Mouse (Mus musculus) T-helper 1 cell (primary cell): ENCODE results near the gene Six1.

Experiments
- in situ Hi-C: fragments of 300-600 bp; cut with MboI, MseI; formaldehyde crosslinking; loops from one replicate; pipeline ENCODE4 v1.15.1; 2025; ENCODE audit warnings: high pct_unique_total_duplicates

The Six1 gene

DNA sequence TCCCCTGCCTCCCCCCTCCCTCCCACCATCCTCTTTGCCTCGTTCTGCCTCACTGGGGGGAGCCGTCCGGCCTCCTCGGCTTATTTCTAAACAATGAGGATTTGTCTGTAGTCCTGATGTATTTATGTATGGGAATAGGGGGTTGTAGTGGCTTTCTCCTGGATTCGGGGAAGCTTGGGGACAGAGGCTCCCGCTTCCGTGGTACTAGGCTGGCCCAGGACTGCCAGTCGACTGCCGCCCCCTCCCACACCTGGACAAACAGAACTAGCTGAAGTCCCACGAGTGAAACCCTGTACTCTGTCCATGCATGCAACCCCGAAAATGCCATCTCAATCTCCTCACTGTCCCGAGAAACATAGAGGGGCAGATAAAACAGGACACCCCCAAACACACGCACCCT, 3.4 kb downstream of the Six1 start:
- in situ Hi-C loops, result loop anchor here (5.0 kb wide), 1 partner anchor 62 kb away; the partner anchor contains the start of gene Six4

DNA sequence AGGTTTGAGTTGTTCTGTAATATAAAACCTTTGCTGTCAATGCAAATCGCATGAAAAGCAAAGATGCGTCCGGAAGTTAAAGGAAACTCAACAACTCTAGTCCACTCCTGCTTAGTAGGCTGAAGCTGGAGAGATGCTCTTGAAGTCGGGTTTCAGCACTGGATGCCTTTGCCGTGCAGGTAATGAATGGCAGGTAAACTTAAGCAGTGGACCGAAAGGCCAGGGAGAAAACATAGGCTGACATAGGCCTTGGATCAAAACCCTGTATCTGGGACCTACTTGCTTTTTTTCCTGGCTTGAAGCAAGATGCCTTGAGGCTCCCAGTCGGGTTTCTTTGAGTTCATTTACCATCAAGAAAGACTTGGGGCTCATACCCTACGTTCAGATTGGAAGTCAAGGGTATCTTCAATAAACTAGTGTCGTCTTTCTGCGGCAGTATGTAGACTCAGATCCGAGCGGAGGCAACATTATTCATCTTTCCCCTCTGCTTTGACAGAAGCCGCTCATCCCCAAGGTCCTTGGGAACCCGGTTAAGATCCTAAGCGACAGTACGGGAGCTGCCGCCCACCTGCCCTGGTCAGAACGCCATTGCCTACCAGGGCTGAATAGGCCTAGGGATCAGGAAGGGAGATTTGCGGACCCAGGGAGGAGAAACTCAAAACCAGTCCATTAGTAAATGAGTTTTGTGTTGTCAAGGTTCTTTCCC, 4.0 kb downstream of the Six1 start:
- in situ Hi-C loops, result loop anchor here (5.0 to 25.0 kb wide), 2 partner anchors 63 to 738 kb away; partner anchors contain the start of gene Six4

DNA sequence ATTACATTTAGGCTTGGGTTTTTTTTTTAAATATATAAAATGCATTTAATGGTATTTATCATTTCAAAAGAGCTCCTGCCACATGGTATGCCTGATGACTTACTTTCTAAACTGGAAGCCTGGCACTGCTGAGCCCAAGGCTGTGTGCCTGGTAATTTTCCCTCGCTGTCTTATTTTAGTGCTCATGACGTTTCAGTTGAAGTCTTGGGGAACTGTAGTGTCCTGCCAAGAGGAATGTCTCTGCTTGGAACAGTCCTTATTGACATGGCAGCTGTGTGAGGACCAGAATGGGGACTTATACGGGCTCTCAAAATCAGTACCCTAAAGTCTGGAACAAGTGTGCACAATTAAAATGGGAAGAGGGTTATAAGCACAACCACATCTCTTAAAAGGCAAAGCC, 5.2 kb downstream of the Six1 start:
- in situ Hi-C loops, result loop anchor here (25.0 kb wide), 1 partner anchor 739 kb away; no protein-coding TSS in a partner anchor

DNA sequence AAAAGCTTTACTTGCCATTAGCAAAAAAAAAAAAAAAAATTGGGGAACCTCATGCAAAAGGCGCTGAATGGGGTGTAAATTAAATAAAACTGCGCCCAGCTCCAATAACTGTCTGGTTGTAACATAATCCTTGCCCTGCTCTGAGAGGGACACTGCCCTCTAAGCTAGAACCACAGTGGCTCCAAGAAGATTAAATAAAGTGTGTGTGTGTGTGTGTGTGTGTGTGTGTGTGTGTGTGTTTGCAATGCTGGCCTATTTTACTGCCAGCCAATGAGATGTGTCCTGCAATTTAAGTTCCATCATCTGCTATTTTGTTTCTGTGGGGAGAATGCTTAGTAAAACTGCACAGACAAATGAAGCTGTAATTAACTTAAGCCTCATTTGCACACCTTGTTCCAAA, 6.1 kb downstream of the Six1 start:
- in situ Hi-C loops, result loop anchor here (25.0 kb wide), 1 partner anchor 740 kb away; no protein-coding TSS in a partner anchor

DNA sequence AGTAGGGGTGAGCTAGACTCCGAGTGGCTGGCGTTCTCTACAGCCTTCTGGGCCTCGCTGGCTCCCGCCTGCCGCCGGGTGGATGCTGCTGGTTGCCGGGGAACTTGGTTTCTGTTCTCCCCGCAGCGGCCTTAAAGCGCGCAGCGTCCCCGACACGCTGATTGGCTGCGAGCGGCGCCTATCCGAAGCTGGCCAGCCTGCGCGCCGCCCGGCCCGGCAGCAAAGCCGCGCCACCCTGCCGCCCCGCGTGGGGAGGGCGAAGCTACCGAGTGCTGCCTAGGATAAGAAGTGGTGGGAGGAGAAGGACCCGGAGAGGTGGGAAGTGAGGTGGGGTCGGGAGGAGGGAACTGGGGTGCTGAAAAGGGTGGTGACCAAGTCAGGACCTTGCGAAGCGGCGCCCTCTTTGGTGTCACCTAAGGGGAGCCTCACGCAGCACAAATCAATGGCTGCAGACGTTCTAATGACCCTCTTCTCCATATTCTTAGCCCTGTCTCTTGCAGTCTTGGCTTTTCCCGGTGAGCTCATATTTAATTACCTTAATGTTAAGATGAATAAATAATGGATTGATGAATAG, 7.0 kb downstream of the Six1 start:
- in situ Hi-C loops, result loop anchor here (25.0 kb wide), 1 partner anchor 741 kb away; no protein-coding TSS in a partner anchor

DNA sequence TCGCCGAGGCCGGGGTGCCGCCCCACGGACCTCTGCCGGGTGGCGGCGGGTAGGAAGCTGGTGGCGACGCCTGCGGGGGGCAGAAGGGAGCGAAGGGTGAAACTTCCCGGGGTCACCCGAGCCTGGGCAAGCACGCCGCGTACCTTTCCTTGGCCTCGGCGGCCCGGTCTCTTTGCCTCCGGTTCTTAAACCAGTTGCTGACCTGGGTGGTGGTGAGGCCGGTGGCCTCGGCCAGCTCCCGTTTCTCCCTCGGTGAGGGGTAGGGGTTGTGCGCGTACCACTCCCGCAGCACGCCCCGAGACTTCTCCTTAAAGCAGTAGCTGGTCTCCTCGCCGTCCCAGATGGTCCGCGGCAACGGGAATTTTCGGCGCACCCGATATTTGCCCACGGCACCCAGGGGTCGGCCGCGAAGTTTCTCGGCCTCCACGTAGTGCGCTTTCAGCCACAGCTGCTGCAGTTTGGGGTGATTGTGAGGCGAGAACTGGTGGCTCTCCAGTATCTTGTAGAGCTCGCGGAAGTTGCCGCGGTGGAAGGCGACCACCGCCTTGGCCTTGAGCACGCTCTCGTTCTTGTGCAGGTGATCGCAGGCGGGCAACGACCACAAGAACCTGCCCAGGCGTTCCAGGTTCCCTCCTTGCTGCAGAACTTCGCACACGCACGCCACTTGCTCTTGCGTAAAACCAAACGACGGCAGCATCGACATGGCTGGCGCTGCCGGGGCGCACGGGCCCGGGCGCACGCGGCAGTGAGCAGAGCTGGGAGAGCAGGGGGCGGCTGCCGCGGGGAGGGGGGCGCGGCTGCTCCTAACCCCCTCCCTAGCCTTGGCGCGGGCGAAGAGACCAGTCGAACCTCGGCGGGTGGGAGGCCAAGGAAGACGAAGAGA, 7.7 kb downstream of the Six1 start:
- in situ Hi-C loops, result loop anchor here (25.0 kb wide), 1 partner anchor 741 kb away; no protein-coding TSS in a partner anchor

DNA sequence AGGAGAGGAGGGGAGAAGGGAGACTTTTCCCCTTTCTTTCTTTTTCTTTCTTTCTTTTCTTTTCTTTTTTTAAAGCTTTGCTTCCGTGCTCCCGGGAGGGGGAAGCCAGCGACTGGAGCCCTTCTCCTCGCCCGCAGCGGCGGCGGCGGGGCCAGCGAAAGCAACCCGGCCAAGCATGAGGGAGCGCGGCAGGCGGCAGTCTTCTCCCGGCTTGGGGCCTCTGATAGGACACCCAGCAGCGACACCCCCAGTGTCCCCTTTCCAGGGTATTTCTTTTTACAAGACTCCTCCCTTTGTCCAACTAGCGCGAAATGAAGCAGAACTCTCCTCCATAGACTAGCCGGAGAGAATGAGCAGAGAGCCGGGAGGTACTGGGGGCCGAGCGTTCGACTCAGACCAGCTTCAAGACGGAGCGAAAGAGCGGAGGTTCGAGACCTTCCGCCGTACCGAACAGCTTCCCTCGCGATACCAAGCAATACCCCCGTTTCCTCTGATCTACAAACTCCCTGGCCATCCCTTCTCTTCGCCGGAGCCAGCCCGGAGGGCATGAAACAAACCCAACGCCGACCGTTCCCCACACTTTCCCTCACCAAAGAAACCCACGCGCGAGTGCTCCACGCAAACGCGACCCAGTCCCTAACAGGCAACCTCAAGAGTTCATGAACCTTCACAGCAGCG, 8.5 kb downstream of the Six1 start:
- in situ Hi-C loops, result loop anchor here (25.0 kb wide), 1 partner anchor 742 kb away; no protein-coding TSS in a partner anchor

DNA sequence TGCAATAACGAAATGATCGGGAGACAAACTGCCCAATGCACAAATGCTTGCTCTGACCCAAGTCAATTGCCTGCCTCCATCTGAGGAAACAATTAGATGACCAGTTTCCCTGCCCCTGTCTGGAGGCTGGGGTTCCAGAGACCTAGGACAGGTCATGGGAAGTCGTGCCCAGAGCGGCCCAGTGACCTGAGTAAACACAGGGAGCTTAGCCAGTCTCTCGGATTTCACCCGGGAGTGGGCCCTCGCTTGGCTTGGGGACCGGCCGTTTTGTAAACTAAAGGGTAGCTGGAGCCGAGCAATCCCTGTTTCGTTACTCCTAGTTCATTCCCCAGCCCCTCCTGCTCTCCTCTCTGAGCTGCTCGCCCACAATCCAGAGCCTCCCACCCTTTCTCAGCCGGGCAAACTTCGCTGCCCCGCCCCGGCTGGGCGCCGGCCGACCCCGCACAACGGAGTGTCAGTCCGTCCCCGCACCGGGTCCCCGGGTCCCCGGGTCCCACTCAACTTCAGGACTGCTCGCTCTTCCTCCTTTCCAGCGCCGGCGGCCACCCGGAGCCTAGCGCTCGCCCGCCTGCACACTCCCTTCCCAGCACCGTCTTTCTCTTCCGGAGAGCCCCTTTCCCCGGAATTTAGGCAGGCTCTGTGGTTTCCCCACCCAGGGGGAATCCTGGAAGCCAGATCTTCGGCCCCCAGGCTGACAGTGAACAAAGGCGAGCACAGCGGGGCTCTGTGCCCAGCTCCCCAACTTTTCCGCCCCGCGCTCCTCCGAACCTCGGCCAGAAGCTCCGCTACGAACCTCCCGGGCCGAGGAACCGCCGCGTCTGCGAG, 9.3 kb downstream of the Six1 start:
- in situ Hi-C loops, result loop anchor here (5.0 to 25.0 kb wide), 2 partner anchors 107 to 743 kb away; partner anchors contain the start of gene Six6

DNA sequence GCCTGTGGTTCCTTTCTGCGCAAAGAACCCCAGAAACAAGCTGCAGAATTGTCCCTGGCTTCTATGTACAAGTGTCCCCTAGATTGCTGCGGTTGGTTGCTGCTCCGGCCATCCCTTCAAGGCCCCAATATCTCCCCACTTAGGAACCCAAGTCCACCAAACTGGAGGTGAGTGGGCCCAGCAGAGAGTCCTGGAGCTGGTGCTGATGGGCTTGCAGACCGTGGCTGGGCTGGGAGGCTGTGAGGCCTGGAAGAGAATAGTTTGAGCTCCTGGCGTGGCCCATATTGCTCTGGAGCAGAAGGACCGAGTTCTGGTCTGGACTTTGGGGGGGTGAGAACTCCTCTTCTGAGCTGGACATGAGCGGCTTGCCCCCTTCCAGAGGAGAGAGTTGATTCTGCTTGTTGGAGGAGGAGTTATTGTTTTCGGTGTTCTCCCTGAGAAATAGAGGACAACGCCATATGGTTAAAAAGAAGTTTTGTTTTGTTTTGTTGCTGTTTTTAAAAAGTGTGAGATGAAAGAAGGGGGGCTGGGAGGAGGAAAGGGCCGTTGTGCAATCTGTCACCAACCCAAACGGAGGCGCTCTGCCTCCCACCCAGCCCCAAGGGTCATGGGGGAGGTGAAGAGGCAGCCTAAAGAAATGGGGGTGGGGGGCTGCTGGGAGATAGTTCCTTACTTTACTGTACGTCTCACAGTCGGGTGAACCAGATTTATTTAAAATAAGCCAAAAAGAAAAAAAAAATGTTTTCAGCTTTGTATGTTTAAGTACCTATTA, 10.1 kb downstream of the Six1 start:
- in situ Hi-C loops, result loop anchor here (5.0 to 25.0 kb wide), 2 partner anchors 106 to 744 kb away; partner anchors contain the start of gene Six6

DNA sequence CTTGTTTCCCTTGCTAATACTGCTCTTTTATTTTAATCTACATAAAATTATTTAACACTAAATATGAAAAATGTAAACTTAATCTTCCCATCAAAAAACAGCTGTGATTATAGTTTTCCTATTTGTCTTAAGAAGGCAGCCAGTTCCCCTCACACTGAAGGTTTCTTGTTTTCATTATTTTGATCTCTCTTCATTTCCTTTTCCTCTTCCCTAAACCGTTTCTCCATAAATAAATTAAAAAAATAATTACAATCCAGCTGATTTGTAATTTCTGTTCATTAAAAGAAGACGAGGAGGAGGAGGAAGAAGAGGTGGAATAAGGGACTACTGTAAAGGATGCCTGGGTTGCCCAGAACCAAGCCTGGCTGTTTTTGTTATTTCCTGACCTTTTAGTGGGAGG, 10.8 kb downstream of the Six1 start:
- in situ Hi-C loops, result loop anchor here (5.0 to 25.0 kb wide), 2 partner anchors 106 to 744 kb away; partner anchors contain the start of gene Six6

DNA sequence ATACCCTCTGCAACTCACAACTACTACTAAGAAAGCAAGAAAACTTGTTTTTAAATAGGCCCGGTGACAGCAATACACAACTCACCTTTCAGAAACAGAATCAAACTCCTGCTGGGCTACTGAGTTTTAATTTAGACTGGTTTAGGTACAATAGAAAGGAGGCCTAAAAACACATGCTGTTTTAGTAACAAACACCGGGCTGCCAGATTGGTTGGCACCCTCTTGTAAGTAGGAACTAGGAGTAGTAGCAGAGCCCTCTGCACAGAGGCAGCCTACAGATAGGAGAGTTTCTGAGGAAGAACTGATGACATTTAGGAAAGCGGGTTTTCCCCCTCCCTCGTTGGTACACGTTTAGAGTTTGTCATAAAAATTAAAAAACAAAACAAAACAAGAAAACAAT, 11.3 kb downstream of the Six1 start:
- in situ Hi-C loops, result loop anchor here (5.0 to 25.0 kb wide), 2 partner anchors 105 to 745 kb away; partner anchors contain the start of gene Six6

DNA sequence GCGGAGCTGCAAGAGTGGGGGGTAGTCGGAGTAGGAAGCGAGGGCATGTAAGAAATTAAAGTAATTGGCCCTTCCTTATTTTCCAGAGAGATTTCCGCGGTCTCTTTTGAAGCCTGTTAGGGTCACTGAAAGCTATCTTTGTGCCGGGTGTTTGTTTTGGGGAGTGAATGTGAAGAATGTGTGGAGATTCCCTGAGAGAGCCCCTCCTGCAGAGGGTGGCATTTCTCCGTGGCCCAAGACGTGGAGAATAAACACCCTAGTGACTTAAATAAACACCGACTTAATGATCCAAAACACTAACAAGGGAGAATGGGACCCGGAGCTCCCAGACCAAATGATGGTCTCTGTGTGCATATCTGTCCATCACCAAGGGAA, 12.4 kb downstream of the Six1 start:
- in situ Hi-C loops, result loop anchor here (5.0 to 25.0 kb wide), 2 partner anchors 104 to 746 kb away; partner anchors contain the start of gene Six6

DNA sequence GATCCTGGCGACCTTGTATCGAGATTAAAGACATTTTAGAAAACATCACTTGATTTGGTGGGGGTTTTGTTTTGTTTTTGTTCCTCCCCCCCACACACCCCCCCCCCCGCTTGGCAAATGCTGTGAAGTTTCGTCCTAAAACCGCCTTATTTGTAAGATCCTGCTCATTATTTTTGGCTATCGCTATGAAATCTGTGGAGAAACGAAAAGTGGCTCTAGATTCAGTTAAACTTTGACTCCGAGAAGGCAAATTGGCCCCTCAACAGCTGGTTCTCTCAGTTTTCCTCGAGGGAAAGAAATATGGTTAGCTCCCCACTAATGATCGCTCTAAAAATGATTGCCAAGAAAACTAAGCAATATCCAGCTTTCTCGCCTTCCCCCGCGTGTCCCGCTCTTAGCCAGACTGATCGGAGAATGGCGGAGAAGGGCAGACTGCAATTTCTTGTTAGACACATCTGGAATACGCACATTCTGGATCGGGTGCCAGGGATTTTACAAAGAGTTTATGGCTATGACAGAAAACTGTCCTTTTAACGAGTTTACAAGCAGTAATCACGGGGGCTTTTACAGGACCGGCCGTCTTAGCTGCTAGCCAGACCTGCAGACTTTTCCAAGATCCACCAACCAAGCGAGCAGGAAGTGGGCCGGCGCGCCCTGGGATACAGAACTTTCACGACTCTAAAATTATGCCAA, 13.0 kb downstream of the Six1 start:
- in situ Hi-C loops, result loop anchor here (5.0 to 25.0 kb wide), 2 partner anchors 103 to 747 kb away; partner anchors contain the start of gene Six6

DNA sequence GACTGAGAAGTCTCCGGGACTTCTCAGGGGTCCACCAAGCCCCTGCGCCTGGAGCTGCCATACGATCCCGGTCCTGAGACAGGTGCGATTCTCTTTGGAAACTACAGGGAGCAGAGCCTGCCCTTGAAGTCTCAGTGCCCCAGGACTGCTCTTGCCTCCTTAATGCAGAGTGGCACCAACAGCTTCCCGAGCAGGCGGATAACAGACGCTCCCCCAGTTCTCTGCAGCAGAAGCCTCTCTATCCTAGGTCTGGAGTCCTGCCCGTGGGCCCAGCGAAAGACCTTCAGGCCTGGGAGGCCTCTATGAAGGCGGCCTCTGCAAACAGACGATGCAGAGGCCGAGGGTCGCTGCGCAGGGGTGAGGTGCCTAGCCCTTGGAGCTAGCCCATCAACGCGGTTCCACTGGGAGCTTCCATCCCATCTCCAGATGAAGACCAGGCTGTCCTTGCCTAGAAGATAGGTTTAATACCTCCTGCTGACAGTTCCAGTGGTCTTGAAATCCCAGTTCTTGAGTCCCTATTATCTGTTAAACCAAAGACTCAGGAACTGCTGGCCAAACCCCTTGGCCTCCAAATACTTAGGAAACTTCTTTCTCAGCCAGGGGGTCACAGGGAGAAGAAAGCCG, 13.6 kb downstream of the Six1 start:
- in situ Hi-C loops, result loop anchor here (5.0 to 25.0 kb wide), 2 partner anchors 103 to 747 kb away; partner anchors contain the start of gene Six6

DNA sequence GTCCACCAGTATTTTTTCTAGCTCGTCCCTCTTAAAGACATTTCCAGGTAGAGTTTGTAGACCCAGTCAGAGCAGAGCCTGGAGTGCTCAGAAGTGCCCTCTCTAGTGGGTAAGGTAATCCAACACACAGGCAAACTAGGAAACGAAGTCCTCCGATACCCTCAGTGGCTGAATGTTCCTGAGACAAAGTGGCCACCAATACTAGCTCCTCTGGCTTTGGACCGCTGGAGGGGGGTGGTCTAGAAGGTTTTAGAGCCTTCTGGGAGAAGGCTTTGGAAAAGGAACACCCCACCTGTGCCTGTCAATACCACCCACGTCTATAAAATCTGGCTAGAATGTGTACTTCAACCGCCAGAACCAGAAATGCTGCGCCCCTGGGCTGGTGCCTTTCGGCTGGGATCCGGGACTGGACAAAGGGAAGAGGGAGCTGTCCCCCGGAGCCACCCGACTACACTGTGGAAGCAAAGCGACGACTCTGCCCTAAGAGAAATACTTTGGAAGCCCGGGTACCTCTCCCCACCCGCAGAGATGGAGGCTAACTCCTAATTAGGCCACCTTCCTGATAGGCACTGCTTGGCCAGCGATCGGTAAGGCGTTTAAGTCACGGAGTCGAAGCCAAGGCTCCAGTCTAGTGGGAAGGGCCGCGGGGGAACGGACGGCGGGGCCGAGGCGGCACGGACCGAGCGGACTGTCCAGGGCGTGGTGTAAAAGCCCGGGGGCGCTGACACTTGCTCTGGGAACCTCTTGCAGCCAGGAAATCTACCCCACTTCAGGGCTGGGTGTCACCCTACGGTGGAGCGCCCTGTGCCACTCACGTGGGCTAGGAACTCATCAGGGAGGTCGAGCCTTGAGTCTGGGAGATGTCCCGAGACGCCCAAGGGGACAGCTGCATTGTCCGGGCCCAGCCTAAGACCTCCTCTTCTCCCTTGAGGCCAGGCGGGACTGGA, 14.4 kb downstream of the Six1 start:
- in situ Hi-C loops, result loop anchor here (25.0 kb wide), 1 partner anchor 748 kb away; no protein-coding TSS in a partner anchor

DNA sequence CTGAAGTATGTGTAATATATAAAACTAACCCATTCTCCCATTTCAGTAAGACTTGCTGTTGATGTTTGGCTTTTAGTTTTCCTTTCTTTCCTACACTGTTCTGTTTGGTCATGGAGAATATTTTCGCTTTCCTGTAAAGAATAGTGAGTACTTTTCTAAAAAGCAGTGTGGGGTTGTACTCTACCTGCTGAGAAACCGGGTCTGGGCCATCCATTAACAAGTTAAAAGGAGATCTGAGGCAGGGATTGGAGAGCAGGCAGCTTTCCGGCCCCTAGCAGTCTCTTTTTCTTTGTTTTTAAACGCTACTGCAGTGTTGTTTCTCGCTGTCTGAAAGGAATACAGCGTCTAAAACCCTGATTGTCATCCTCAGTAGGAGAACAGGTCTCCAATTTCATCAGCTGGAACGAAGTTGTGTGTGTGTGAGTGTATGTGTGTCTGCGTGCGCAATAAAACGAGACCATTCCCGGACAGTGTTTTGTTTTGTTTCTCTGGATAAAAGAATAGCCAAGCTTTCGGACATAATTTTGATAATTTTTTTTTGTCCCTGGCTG, 15.2 kb downstream of the Six1 start:
- in situ Hi-C loops, result loop anchor here (25.0 kb wide), 1 partner anchor 749 kb away; no protein-coding TSS in a partner anchor
